Mouse (Mus musculus) heart, embryonic 13.5 days (tissue): ENCODE measurements around the gene Vamp9. TPM values are rescaled to one million over a fixed set of nuclear protein-coding genes. Genes with fewer than 3 reads are reported as not detected.

Source experiments
- ATAC-seq: fragments of 200-750 bp; cut with Nextera tagmentation; 2 replicates; pipeline ENCODE4 v1.8.0; 2017; ENCODE audit warnings: moderate TSS enrichment; ENCODE audit not compliant: insufficient number of reproducible peaks, low FRiP score, low TSS enrichment; ENCODE audit errors: extremely low read depth
- H3K27ac ChIP-seq: fragments of 300-500 bp; sonication (generic); replicated peaks from 2 replicates; pipeline ENCODE4 v1.5.1; 2015; ENCODE audit warnings: moderate library complexity, mild to moderate bottlenecking, inconsistent platforms
- H3K27me3 ChIP-seq: fragments of 300-500 bp; sonication (generic); replicated peaks from 2 replicates; pipeline ENCODE4 v1.6.1; 2015; ENCODE audit warnings: mild to moderate bottlenecking, inconsistent platforms
- H3K36me3 ChIP-seq: fragments of 300-500 bp; sonication (generic); 2 replicates; pipeline ENCODE4 v1.6.1; 2015; ENCODE audit warnings: mild to moderate bottlenecking, inconsistent platforms
- H3K4me1 ChIP-seq: fragments of 300-500 bp; sonication (generic); 2 replicates; pipeline ENCODE4 v1.6.1; 2015; ENCODE audit warnings: inconsistent platforms
- H3K4me2 ChIP-seq: fragments of 300-500 bp; sonication (generic); 2 replicates; pipeline ENCODE4 v1.6.1; 2015; ENCODE audit warnings: inconsistent platforms, mild to moderate bottlenecking, moderate library complexity
- H3K4me3 ChIP-seq: fragments of 300-500 bp; sonication (generic); 2 replicates; pipeline ENCODE4 v1.5.1; 2015; ENCODE audit warnings: moderate library complexity, mild to moderate bottlenecking, inconsistent platforms
- H3K9ac ChIP-seq: fragments of 300-500 bp; sonication (generic); 2 replicates; pipeline ENCODE4 v1.6.1; 2015; ENCODE audit warnings: inconsistent platforms, mild to moderate bottlenecking, moderate library complexity
- H3K9me3 ChIP-seq: fragments of 300-500 bp; sonication (generic); 2 replicates; pipeline ENCODE4 v1.6.1; 2016; ENCODE audit warnings: inconsistent platforms
- WGBS: fragments of 180-500 bp; shearing (Covaris S2); methylation state at CpG from one replicate; pipeline ENCODE4 v1.1.7; 2015; ENCODE audit warnings: mixed read lengths; 5-methylcytosine and 5-hydroxymethylcytosine counted together
- polyA plus RNA-seq: library from polyadenylated mRNA; unstranded; fragments of >200 nt; fragmentation: Nextera tagmentation; extraction: Ambion mirVana; gene quantifications from 2 replicates; pipeline ENCODE4 v1.2.1, GENCODE M21; 2015

Gene Vamp9
- polyA plus RNA-seq, 1 experiment from 2014 or later = 0.67 TPM

- Histone ChIP-seq H3K36me3 (no peaks in the 10 kb centered on the region), H3K9me3 (no peaks in the 10 kb centered on the region), H3K4me3 (no peak overlapping the region), H3K27me3 (no peaks in the 10 kb centered on the region), H3K4me2 (no peak overlapping the region), H3K4me1 (no peaks in the 10 kb centered on the region), H3K9ac (no peak overlapping the region), H3K27ac (no peak overlapping the region)
- no peak for ATAC-seq
- WGBS = 69% methylated on average over 1 of the region's 1 CpGs
These were observed 18.9 kb upstream of the Vamp9 start for GRCm38 (mm10) chr5:99887133-99887532.

GRCm38 (mm10) chr5:99891516-99892441 lies 14.3 kb upstream of the Vamp9 start:
- H3K4me3 ChIP-seq = no peak overlapping the region
- no peaks in the 10 kb centered on the region for H3K36me3 ChIP-seq
- no peak overlapping the region for H3K9ac ChIP-seq
- 46% methylated on average over 12 of the region's 12 CpGs for WGBS
- H3K27me3 ChIP-seq = no peaks in the 10 kb centered on the region
- no peak overlapping the region for H3K27ac ChIP-seq
- H3K9me3 ChIP-seq = no peaks in the 10 kb centered on the region
- no peaks in the 10 kb centered on the region for H3K4me1 ChIP-seq
- H3K4me2 ChIP-seq = no peak overlapping the region
- no peak for ATAC-seq

GRCm38 (mm10) chr5:99900041-99900440 lies 6.0 kb upstream of the Vamp9 start:
- 5% methylated on average over 6 of the region's 6 CpGs for WGBS
- Histone ChIP-seq H3K4me3 (no peak overlapping the region), H3K36me3 (no peaks in the 10 kb centered on the region), H3K9ac (no peak overlapping the region), H3K4me1 (0 out of 2 replicates have a peak, but pooled peaks cover 4% of the 10 kb centered on the region), H3K27ac (no peak overlapping the region), H3K4me2 (no peak overlapping the region), H3K27me3 (no peaks in the 10 kb centered on the region), H3K9me3 (no peaks in the 10 kb centered on the region)
- no peak for ATAC-seq

- Histone ChIP-seq H3K4me2 (peak overlapping the region; percentile 68), H3K27ac (peak overlapping the region; percentile 97)
- no peak for ATAC-seq
These were observed 323 bp upstream of the Vamp9 start for GRCm38 (mm10) chr5:99905731-99906130.

GRCm38 (mm10) chr5:99915494-99915893 lies 9.4 kb downstream of the Vamp9 start:
- Histone ChIP-seq H3K4me3 (no peak overlapping the region), H3K4me2 (no peak overlapping the region; the same call in 1 of the 2 replicates), H3K9ac (no peak overlapping the region), H3K27ac (no peak overlapping the region), H3K36me3 (no peaks in the 10 kb centered on the region), H3K27me3 (no peaks in the 10 kb centered on the region; the same call in 1 of the 2 replicates), H3K4me1 (peaks cover 11% of the 10 kb centered on the region), H3K9me3 (no peaks in the 10 kb centered on the region)
- no peak for ATAC-seq
- 22% methylated on average over 7 of the region's 7 CpGs for WGBS

More at GRCm38 (mm10) chr5:99905731-99906130, 323 bp upstream of the Vamp9 start:
- Histone ChIP-seq H3K27me3 (no peaks in the 10 kb centered on the region), H3K4me1 (peaks cover 4% of the 10 kb centered on the region; the same call in 1 of the 2 replicates), H3K9ac (no peak overlapping the region), H3K36me3 (no peaks in the 10 kb centered on the region), H3K4me3 (peak overlapping the region; percentile 72), H3K9me3 (no peaks in the 10 kb centered on the region)
- 50% methylated on average over 5 of the region's 7 CpGs for WGBS

GRCm38 (mm10) chr5:99922033-99922432 lies 16.0 kb downstream of the Vamp9 start:
- no peak overlapping the region for H3K4me2 ChIP-seq
- H3K9ac ChIP-seq = no peak overlapping the region
- no peaks in the 10 kb centered on the region; the same call in 1 of the 2 replicates for H3K27me3 ChIP-seq
- H3K9me3 ChIP-seq = no peaks in the 10 kb centered on the region
- H3K4me3 ChIP-seq = no peak overlapping the region
- 73% methylated on average over 8 of the region's 8 CpGs for whole genome bisulfite sequencing
- H3K36me3 ChIP-seq = no peaks in the 10 kb centered on the region
- no peak overlapping the region for H3K27ac ChIP-seq
- ATAC-seq = no peak
- H3K4me1 ChIP-seq = 0 out of 2 replicates have a peak, but pooled peaks cover 5% of the 10 kb centered on the region

GRCm38 (mm10) chr5:99927951-99928350 lies 21.9 kb downstream of the Vamp9 start:
- Histone ChIP-seq H3K36me3 (no peaks in the 10 kb centered on the region), H3K4me3 (no peak overlapping the region), H3K9me3 (no peaks in the 10 kb centered on the region), H3K27ac (no peak overlapping the region), H3K27me3 (no peaks in the 10 kb centered on the region), H3K4me2 (no peak overlapping the region), H3K9ac (no peak overlapping the region), H3K4me1 (no peaks in the 10 kb centered on the region)
- WGBS = 45% methylated on average over 4 of the region's 4 CpGs
- ATAC-seq = no peak

- Histone ChIP-seq H3K9ac (no peak overlapping the region), H3K9me3 (no peaks in the 10 kb centered on the region), H3K4me1 (no peaks in the 10 kb centered on the region), H3K27ac (no peak overlapping the region), H3K4me2 (no peak overlapping the region), H3K27me3 (no peaks in the 10 kb centered on the region), H3K4me3 (no peak overlapping the region), H3K36me3 (no peaks in the 10 kb centered on the region)
- WGBS = 73% methylated on average over 6 of the region's 6 CpGs
- ATAC-seq = no peak
These were observed 25.9 kb downstream of the Vamp9 start for GRCm38 (mm10) chr5:99931910-99932309.

- ATAC-seq = no peak
- H3K27ac ChIP-seq = no peak overlapping the region
- no peak overlapping the region for H3K4me2 ChIP-seq
- no peak overlapping the region for H3K9ac ChIP-seq
- peaks cover 8% of the 10 kb centered on the region for H3K36me3 ChIP-seq
- no peaks in the 10 kb centered on the region for H3K27me3 ChIP-seq
- no peaks in the 10 kb centered on the region for H3K4me1 ChIP-seq
- H3K9me3 ChIP-seq = peaks cover 8% of the 10 kb centered on the region
- WGBS = 68% methylated on average over 3 of the region's 3 CpGs
- H3K4me3 ChIP-seq = no peak overlapping the region
These were observed 33.4 kb downstream of the Vamp9 start for GRCm38 (mm10) chr5:99939440-99939839.

- WGBS = 70% methylated on average over 10 of the region's 10 CpGs
- ATAC-seq = no peak
These were observed 35.2 kb downstream of the Vamp9 start for GRCm38 (mm10) chr5:99941273-99941672.

GRCm38 (mm10) chr5:99941776-99942502 lies 35.9 kb downstream of the Vamp9 start:
- H3K9ac ChIP-seq = no peak overlapping the region
- H3K4me3 ChIP-seq = no peak overlapping the region
- no peak overlapping the region for H3K4me2 ChIP-seq
- H3K9me3 ChIP-seq = peaks cover 21% of the 10 kb centered on the region
- no peak for ATAC-seq
- 59% methylated on average over 10 of the region's 10 CpGs for WGBS
- H3K36me3 ChIP-seq = peaks cover 30% of the 10 kb centered on the region
- no peaks in the 10 kb centered on the region for H3K4me1 ChIP-seq
- H3K27me3 ChIP-seq = no peaks in the 10 kb centered on the region
- H3K27ac ChIP-seq = no peak overlapping the region

More at GRCm38 (mm10) chr5:99941273-99941672, 35.2 kb downstream of the Vamp9 start:
- H3K27me3 ChIP-seq = no peaks in the 10 kb centered on the region
- H3K36me3 ChIP-seq = peaks cover 26% of the 10 kb centered on the region
- H3K9me3 ChIP-seq = peaks cover 21% of the 10 kb centered on the region
- H3K27ac ChIP-seq = no peak overlapping the region
- H3K4me3 ChIP-seq = no peak overlapping the region
- no peak overlapping the region for H3K9ac ChIP-seq
- H3K4me2 ChIP-seq = no peak overlapping the region
- no peaks in the 10 kb centered on the region for H3K4me1 ChIP-seq
